Mouse (Mus musculus): Measurements from ENCODE around the gene Zfp827. TPM values are rescaled to one million over a fixed set of nuclear protein-coding genes. Genes with fewer than 3 reads are reported as not detected.
A peak's percentile ranks its signal among the peaks of the same experiment; 100 is the strongest.

Zfp827 gene
- polyA plus RNA-seq, 1 experiment from 2014 or later: 0.66 TPM

GRCm38 (mm10) chr8:79095162-79095561 lies 66.9 kb downstream of the Zfp827 start:
- H3K4me2 ChIP-seq (ENCODE audit: low read depth, low read length): no peak overlapping the region
- H3K36me3 ChIP-seq (ENCODE audit: control insufficient read depth, insufficient read depth): no peaks in the 10 kb centered on the region
- no peak overlapping the region for H3K9ac ChIP-seq (ENCODE audit: low read depth, low read length)
- H3K27me3 ChIP-seq (ENCODE audit: control insufficient read depth, insufficient read depth, low read depth, low read length): no peaks in the 10 kb centered on the region
- H3K27ac ChIP-seq (ENCODE audit: low read length): no peak overlapping the region
- no peak overlapping the region for H3K4me3 ChIP-seq (ENCODE audit: low read depth, low read length)
- no peaks in the 10 kb centered on the region for H3K4me1 ChIP-seq (ENCODE audit: control insufficient read depth, low read depth, low read length)
- no peak for ATAC-seq (ENCODE audit: low read depth)
- WGBS (ENCODE audit: insufficient replicate concordance): 73% methylated on average over 7 of the region's 7 CpGs
- no peaks in the 10 kb centered on the region for H3K9me3 ChIP-seq (replicated peaks; ENCODE audit: control insufficient read depth, low read length)

GRCm38 (mm10) chr8:79096970-79097369 lies 68.7 kb downstream of the Zfp827 start:
- H3K36me3 ChIP-seq (ENCODE audit: control insufficient read depth, insufficient read depth): no peaks in the 10 kb centered on the region
- ATAC-seq (ENCODE audit: low read depth): peak; percentile 61; the same call in 1 of the 2 replicates
- no peak overlapping the region for H3K4me2 ChIP-seq (ENCODE audit: low read depth, low read length)
- H3K4me3 ChIP-seq (ENCODE audit: low read depth, low read length): no peak overlapping the region
- WGBS (ENCODE audit: insufficient replicate concordance): 54% methylated on average over 11 of the region's 11 CpGs
- H3K9ac ChIP-seq (ENCODE audit: low read depth, low read length): no peak overlapping the region
- H3K4me1 ChIP-seq (ENCODE audit: control insufficient read depth, low read depth, low read length): no peaks in the 10 kb centered on the region
- no peak overlapping the region for H3K27ac ChIP-seq (ENCODE audit: low read length)
- no peaks in the 10 kb centered on the region for H3K27me3 ChIP-seq (ENCODE audit: control insufficient read depth, insufficient read depth, low read depth, low read length)
- H3K9me3 ChIP-seq (replicated peaks; ENCODE audit: control insufficient read depth, low read length): no peaks in the 10 kb centered on the region

GRCm38 (mm10) chr8:79102707-79103106 lies 74.5 kb downstream of the Zfp827 start:
- no peak overlapping the region for H3K4me3 ChIP-seq (ENCODE audit: low read depth, low read length)
- whole genome bisulfite sequencing (ENCODE audit: insufficient replicate concordance): 57% methylated on average over 4 of the region's 4 CpGs
- no peaks in the 10 kb centered on the region for H3K27me3 ChIP-seq (ENCODE audit: control insufficient read depth, insufficient read depth, low read depth, low read length)
- no peaks in the 10 kb centered on the region for H3K9me3 ChIP-seq (replicated peaks; ENCODE audit: control insufficient read depth, low read length)
- H3K4me1 ChIP-seq (ENCODE audit: control insufficient read depth, low read depth, low read length): no peaks in the 10 kb centered on the region; the same call in none of the 2 replicates
- no peak overlapping the region for H3K27ac ChIP-seq (ENCODE audit: low read length)
- H3K4me2 ChIP-seq (ENCODE audit: low read depth, low read length): no peak overlapping the region
- ATAC-seq (ENCODE audit: low read depth): no peak
- H3K9ac ChIP-seq (ENCODE audit: low read depth, low read length): no peak overlapping the region
- no peaks in the 10 kb centered on the region for H3K36me3 ChIP-seq (ENCODE audit: control insufficient read depth, insufficient read depth)

GRCm38 (mm10) chr8:79103185-79103878 lies 75.1 kb downstream of the Zfp827 start:
- ATAC-seq (ENCODE audit: low read depth): no peak

GRCm38 (mm10) chr8:79103923-79104580 lies 75.8 kb downstream of the Zfp827 start:
- Histone ChIP-seq H3K27ac (ENCODE audit: low read length) (no peak overlapping the region), H3K9me3 (replicated peaks; ENCODE audit: control insufficient read depth, low read length) (no peaks in the 10 kb centered on the region), H3K4me1 (ENCODE audit: control insufficient read depth, low read depth, low read length) (no peaks in the 10 kb centered on the region; the same call in none of the 2 replicates), H3K4me3 (ENCODE audit: low read depth, low read length) (no peak overlapping the region), H3K4me2 (ENCODE audit: low read depth, low read length) (no peak overlapping the region), H3K36me3 (ENCODE audit: control insufficient read depth, insufficient read depth) (no peaks in the 10 kb centered on the region), H3K9ac (ENCODE audit: low read depth, low read length) (no peak overlapping the region), H3K27me3 (ENCODE audit: control insufficient read depth, insufficient read depth, low read depth, low read length) (no peaks in the 10 kb centered on the region)
- no peak for ATAC-seq (ENCODE audit: low read depth)
- WGBS (ENCODE audit: insufficient replicate concordance): 50% methylated on average over 9 of the region's 9 CpGs

More at GRCm38 (mm10) chr8:79103185-79103878, 75.1 kb downstream of the Zfp827 start:
- Histone ChIP-seq H3K36me3 (ENCODE audit: control insufficient read depth, insufficient read depth) (no peaks in the 10 kb centered on the region), H3K27ac (ENCODE audit: low read length) (no peak overlapping the region), H3K4me1 (ENCODE audit: control insufficient read depth, low read depth, low read length) (no peaks in the 10 kb centered on the region; the same call in none of the 2 replicates), H3K4me2 (ENCODE audit: low read depth, low read length) (no peak overlapping the region), H3K9me3 (replicated peaks; ENCODE audit: control insufficient read depth, low read length) (no peaks in the 10 kb centered on the region), H3K9ac (ENCODE audit: low read depth, low read length) (no peak overlapping the region), H3K4me3 (ENCODE audit: low read depth, low read length) (no peak overlapping the region), H3K27me3 (ENCODE audit: control insufficient read depth, insufficient read depth, low read depth, low read length) (no peaks in the 10 kb centered on the region)
- 57% methylated on average over 14 of the region's 14 CpGs for WGBS (ENCODE audit: insufficient replicate concordance)

- ATAC-seq (ENCODE audit: low read depth): no peak
- no peaks in the 10 kb centered on the region for H3K9me3 ChIP-seq (replicated peaks; ENCODE audit: control insufficient read depth, low read length)
- no peak overlapping the region for H3K9ac ChIP-seq (ENCODE audit: low read depth, low read length)
- no peaks in the 10 kb centered on the region; the same call in none of the 2 replicates for H3K4me1 ChIP-seq (ENCODE audit: control insufficient read depth, low read depth, low read length)
- H3K27ac ChIP-seq (ENCODE audit: low read length): no peak overlapping the region
- no peaks in the 10 kb centered on the region for H3K36me3 ChIP-seq (ENCODE audit: control insufficient read depth, insufficient read depth)
- 55% methylated on average over 9 of the region's 9 CpGs for WGBS (ENCODE audit: insufficient replicate concordance)
- no peak overlapping the region for H3K4me3 ChIP-seq (ENCODE audit: low read depth, low read length)
- H3K27me3 ChIP-seq (ENCODE audit: control insufficient read depth, insufficient read depth, low read depth, low read length): no peaks in the 10 kb centered on the region
- H3K4me2 ChIP-seq (ENCODE audit: low read depth, low read length): no peak overlapping the region
Observed at GRCm38 (mm10) chr8:79104634-79105033, 76.4 kb downstream of the Zfp827 start.

GRCm38 (mm10) chr8:79105186-79105585 lies 76.9 kb downstream of the Zfp827 start:
- no peaks in the 10 kb centered on the region; the same call in none of the 2 replicates for H3K4me1 ChIP-seq (ENCODE audit: control insufficient read depth, low read depth, low read length)
- H3K4me3 ChIP-seq (ENCODE audit: low read depth, low read length): no peak overlapping the region
- H3K36me3 ChIP-seq (ENCODE audit: control insufficient read depth, insufficient read depth): no peaks in the 10 kb centered on the region
- no peak for ATAC-seq (ENCODE audit: low read depth)
- no peaks in the 10 kb centered on the region for H3K27me3 ChIP-seq (ENCODE audit: control insufficient read depth, insufficient read depth, low read depth, low read length)
- no peak overlapping the region for H3K4me2 ChIP-seq (ENCODE audit: low read depth, low read length)
- H3K27ac ChIP-seq (ENCODE audit: low read length): no peak overlapping the region
- no peaks in the 10 kb centered on the region for H3K9me3 ChIP-seq (replicated peaks; ENCODE audit: control insufficient read depth, low read length)
- H3K9ac ChIP-seq (ENCODE audit: low read depth, low read length): no peak overlapping the region
- 64% methylated on average over 10 of the region's 10 CpGs for WGBS (ENCODE audit: insufficient replicate concordance)

GRCm38 (mm10) chr8:79111461-79111860 lies 83.2 kb downstream of the Zfp827 start:
- no peak overlapping the region for H3K4me3 ChIP-seq (ENCODE audit: low read depth, low read length)
- no peaks in the 10 kb centered on the region for H3K36me3 ChIP-seq (ENCODE audit: control insufficient read depth, insufficient read depth)
- 0 out of 2 replicates have a peak, but pooled peaks have one; percentile 32 for ATAC-seq (ENCODE audit: low read depth)
- no peak overlapping the region for H3K27ac ChIP-seq (ENCODE audit: low read length)
- no peaks in the 10 kb centered on the region for H3K27me3 ChIP-seq (ENCODE audit: control insufficient read depth, insufficient read depth, low read depth, low read length)
- no peak overlapping the region for H3K9ac ChIP-seq (ENCODE audit: low read depth, low read length)
- 68% methylated on average over 8 of the region's 8 CpGs for WGBS (ENCODE audit: insufficient replicate concordance)
- no peaks in the 10 kb centered on the region; the same call in 1 of the 2 replicates for H3K4me1 ChIP-seq (ENCODE audit: control insufficient read depth, low read depth, low read length)
- no peaks in the 10 kb centered on the region for H3K9me3 ChIP-seq (replicated peaks; ENCODE audit: control insufficient read depth, low read length)
- no peak overlapping the region for H3K4me2 ChIP-seq (ENCODE audit: low read depth, low read length)

- Histone ChIP-seq H3K9ac (ENCODE audit: low read depth, low read length) (no peak overlapping the region), H3K36me3 (ENCODE audit: control insufficient read depth, insufficient read depth) (no peaks in the 10 kb centered on the region), H3K27ac (ENCODE audit: low read length) (no peak overlapping the region), H3K4me1 (ENCODE audit: control insufficient read depth, low read depth, low read length) (no peaks in the 10 kb centered on the region; the same call in 1 of the 2 replicates), H3K27me3 (ENCODE audit: control insufficient read depth, insufficient read depth, low read depth, low read length) (no peaks in the 10 kb centered on the region), H3K4me3 (ENCODE audit: low read depth, low read length) (no peak overlapping the region), H3K4me2 (ENCODE audit: low read depth, low read length) (no peak overlapping the region), H3K9me3 (replicated peaks; ENCODE audit: control insufficient read depth, low read length) (no peaks in the 10 kb centered on the region)
- 59% methylated on average over 18 of the region's 18 CpGs for WGBS (ENCODE audit: insufficient replicate concordance)
- ATAC-seq (ENCODE audit: low read depth): no peak
Observed at GRCm38 (mm10) chr8:79112480-79112879, 84.2 kb downstream of the Zfp827 start.
